10 mouse cellular contexts compared by ENCODE assay signal in the genomic region with DNA sequence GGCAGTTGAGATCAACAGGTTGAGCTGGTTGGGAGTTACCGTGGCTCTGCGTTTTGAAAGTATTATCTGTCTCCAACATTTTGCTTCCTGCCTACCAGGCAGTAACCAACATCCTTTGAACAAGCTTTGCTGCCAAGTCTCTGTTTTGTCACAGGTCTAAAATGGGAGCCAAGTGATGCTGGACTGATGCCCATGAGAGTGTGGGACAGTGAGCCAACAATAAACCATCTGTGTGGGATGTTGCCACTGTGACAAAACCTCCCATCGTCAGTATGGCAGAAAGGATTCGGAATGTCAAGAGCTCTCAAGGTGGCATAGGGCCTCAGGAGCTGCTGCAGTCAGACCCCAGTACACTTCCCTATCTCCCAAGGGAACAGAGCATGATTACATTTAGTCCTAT.
DNase-seq lines count a peak whose midpoint lies in the region; ATAC-seq lines count a peak whose summit lies in the region.
"Had no signal": no experiment of that assay in that cellular context is flagged by ENCODE, and none has a peak within 500 bp of the region (broad histone marks: within the 10 kb centered on the region; RNA-seq: fewer than 3 reads in every experiment).

No protein-coding gene starts in this region.

- ATAC-seq in hindbrain, embryonic 15.5 days (ENCODE audit: low FRiP score, low read depth), result peak; percentile 54; the same call in 1 of the 2 replicates
- no peak for ATAC-seq in hindbrain, embryonic 12.5 days (ENCODE audit: low FRiP score)
- ATAC-seq in liver, embryonic 12.5 days, result no peak

- H3K9me3 ChIP-seq in hindbrain, embryonic 15.5 days, result no peaks in the 10 kb centered on the region
- no peaks in the 10 kb centered on the region for H3K9me3 ChIP-seq in hindbrain, embryonic 12.5 days (replicated peaks)
- no peaks in the 10 kb centered on the region for H3K9me3 ChIP-seq in liver, embryonic 12.5 days (replicated peaks)

- peak; percentile 45 for DNase-seq in fat pad, adult 2 months (ENCODE audit: extremely low read depth, low read depth, low spot score)
- DNase-seq in layer of hippocampus, adult 9-10 months (ENCODE audit: low spot score), result peak; percentile 53
- DNase-seq in lung, postnatal 4 days, result peak; percentile 47 to 59
- no peak for DNase-seq in spleen, adult 12 weeks (ENCODE audit: low spot score)
- no peak for DNase-seq in kidney, postnatal 25 days
- DNase-seq: kidney, postnatal 10 days had no signal

- H3K27me3 ChIP-seq in hindbrain, embryonic 15.5 days, result no peaks in the 10 kb centered on the region
- H3K27me3 ChIP-seq in hindbrain, embryonic 12.5 days, result no peaks in the 10 kb centered on the region
- H3K27me3 ChIP-seq in liver, embryonic 12.5 days (replicated peaks), result no peaks in the 10 kb centered on the region

- H3K4me2 ChIP-seq in hindbrain, embryonic 15.5 days, result no peak overlapping the region
- no peak overlapping the region for H3K4me2 ChIP-seq in hindbrain, embryonic 12.5 days (replicated peaks)
- H3K4me2 ChIP-seq in liver, embryonic 12.5 days, result no peak overlapping the region

- no peak overlapping the region for H3K4me3 ChIP-seq in hindbrain, embryonic 15.5 days
- no peak overlapping the region for H3K4me3 ChIP-seq in hindbrain, embryonic 12.5 days
- H3K4me3 ChIP-seq in liver, embryonic 12.5 days, result no peak overlapping the region
- H3K4me3 ChIP-seq: myocyte had no signal

- H3K27ac ChIP-seq in hindbrain, embryonic 15.5 days (replicated peaks), result no peak overlapping the region
- H3K27ac ChIP-seq in hindbrain, embryonic 12.5 days, result no peak overlapping the region
- no peak overlapping the region for H3K27ac ChIP-seq in liver, embryonic 12.5 days

- no peak overlapping the region for H3K9ac ChIP-seq in hindbrain, embryonic 15.5 days
- no peak overlapping the region for H3K9ac ChIP-seq in hindbrain, embryonic 12.5 days
- H3K9ac ChIP-seq in liver, embryonic 12.5 days, result no peak overlapping the region

- no peaks in the 10 kb centered on the region for H3K4me1 ChIP-seq in hindbrain, embryonic 15.5 days (replicated peaks)
- H3K4me1 ChIP-seq in hindbrain, embryonic 12.5 days, result no peaks in the 10 kb centered on the region
- H3K4me1 ChIP-seq in liver, embryonic 12.5 days, result no peaks in the 10 kb centered on the region

- no peaks in the 10 kb centered on the region for H3K36me3 ChIP-seq in hindbrain, embryonic 15.5 days
- H3K36me3 ChIP-seq in hindbrain, embryonic 12.5 days, result no peaks in the 10 kb centered on the region; the same call in 1 of the 2 replicates
- peaks cover 20% of the 10 kb centered on the region; the same call in 1 of the 2 replicates for H3K36me3 ChIP-seq in liver, embryonic 12.5 days

- WGBS in hindbrain, embryonic 15.5 days, result 64% methylated on average over 4 of the region's 4 CpGs
- 88% methylated on average over 4 of the region's 4 CpGs for WGBS in hindbrain, embryonic 12.5 days
- WGBS in liver, embryonic 12.5 days (ENCODE audit: insufficient replicate concordance), result 70% methylated on average over 4 of the region's 4 CpGs

Comparison
In these comparisons a context has a peak if more than half of its experiments do, and no peak if none do; other contexts are left out.
1. DNase-seq: peak in fat pad, adult 2 months (single experiment), layer of hippocampus, adult 9-10 months (single experiment) and lung, postnatal 4 days (2 of 2); none in spleen, adult 12 weeks (single experiment) and kidney, postnatal 25 days (0 of 2).